Mouse (Mus musculus): ENCODE results near the gene Park7.
A peak's percentile ranks its signal among the peaks of the same experiment; 100 is the strongest.
"Not testable (repeated sequence)": the region's sequence is repeated elsewhere in the genome, so short reads cannot be mapped to it uniquely, and the experiment has no call there.

Gene Park7

DNA sequence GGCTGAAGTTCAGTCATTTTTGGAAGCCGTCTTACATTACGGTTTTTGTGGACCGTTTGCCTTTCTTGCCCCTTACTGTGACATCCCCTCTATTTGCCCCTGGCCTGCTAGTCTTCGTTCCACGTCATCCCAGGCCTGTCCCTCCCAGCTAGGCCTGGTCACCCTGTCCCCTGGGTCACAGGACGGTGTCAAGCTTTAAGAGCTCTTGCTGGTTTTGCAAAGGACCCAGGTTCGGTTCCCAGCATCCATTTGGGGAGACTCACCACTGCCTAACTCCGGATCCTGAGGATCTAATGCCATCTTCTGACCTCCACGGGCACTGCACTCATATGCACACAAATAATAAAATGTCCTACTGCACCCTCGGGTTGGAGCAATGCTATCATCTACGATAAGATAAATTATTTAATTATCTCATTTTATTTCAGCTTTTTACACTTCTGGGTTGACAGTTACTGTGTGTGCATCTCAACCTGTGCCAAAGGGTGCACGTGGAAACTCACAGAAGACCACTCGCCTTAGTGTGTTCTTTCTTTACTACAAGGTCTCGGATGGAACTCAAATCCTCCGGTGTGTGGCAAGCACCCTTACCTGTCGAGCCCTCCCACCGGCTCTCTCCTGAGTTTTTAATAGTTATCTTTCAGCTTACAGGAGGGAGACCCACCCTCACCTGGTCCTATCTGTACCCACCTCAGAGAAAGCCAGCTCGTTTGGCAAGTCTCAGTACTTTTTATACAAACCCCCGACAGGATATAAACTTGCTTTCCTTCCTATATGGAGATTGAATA is 3.9 kb downstream of the Park7 start:
- no peak for DNase-seq (ENCODE audit: low read depth)

DNA sequence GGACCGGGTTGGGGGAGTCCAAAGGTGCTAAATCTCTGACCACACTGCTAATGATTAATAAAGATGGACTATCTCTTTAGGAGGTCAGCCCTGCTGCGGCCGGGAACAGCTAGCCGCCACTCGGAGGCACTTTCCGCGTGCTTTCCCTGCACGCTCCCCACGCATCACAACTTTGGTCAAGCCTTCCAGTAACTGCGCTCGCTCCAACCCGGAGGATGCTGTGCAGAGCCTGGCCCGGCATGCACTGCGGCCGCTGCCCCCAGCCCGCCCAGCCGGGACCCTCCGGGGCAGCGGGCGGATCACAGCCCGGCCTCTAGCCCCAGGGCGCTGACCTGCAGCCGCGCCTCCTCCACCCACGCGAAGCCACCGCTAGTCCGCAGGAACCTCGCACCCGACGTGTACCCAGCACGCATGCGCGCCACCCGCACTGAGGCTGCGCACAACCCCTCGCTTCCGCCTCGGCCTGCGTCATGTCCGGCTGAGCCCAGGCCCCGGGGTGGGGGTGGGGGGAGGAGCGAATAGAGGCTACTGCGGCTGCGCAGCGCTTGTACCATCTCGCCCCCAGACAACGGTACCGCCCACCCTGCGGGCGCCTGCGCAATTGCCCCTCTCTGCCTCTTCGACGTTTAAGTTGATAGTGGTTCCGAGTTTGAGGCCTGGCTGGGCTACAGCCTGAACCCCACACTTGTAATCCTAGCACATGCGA is 4.6 kb downstream of the Park7 start:
- DNase-seq (ENCODE audit: low read depth) = peak; percentile 95

DNA sequence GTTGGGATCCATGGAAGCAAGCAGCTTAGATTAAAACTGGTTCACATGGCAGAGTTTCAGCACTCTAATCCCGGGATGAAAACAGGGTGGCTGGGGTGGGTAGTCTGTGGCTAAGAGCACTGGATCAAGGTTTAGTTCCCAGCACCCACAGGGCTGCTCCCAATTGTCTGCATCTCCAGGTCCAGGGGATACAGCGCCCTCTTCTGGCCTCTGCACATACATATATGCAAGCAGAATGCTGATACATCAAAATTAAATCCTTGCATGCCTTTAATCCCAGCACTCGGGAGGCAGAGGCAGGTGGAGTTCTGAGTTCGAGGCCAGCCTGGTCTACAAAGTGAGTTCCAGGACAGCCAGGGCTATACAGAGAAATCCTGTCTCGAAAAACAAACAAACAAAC is 5.7 kb downstream of the Park7 start:
- not testable (repeated sequence) for DNase-seq (ENCODE audit: low read depth)

DNA sequence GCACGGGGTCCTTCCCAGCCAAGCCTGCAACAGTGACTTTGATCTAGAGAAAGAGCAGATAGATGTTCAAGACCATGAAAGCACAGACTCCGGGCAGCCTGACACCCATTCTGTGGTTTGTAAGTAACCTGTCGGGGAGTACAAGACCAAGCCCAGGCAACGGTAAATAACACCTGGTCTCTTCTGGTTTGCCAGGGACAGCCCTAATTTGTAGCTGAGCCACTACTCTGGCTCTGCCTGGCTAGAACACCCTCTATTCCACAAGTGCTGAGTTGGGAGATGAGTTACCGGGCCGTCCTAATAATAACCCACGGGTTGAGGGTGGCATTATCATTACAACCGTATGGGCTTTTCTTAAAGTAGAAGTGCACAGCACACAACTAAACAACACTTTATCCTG is 7.1 kb downstream of the Park7 start:
- no peak for DNase-seq (ENCODE audit: low read depth)

DNA sequence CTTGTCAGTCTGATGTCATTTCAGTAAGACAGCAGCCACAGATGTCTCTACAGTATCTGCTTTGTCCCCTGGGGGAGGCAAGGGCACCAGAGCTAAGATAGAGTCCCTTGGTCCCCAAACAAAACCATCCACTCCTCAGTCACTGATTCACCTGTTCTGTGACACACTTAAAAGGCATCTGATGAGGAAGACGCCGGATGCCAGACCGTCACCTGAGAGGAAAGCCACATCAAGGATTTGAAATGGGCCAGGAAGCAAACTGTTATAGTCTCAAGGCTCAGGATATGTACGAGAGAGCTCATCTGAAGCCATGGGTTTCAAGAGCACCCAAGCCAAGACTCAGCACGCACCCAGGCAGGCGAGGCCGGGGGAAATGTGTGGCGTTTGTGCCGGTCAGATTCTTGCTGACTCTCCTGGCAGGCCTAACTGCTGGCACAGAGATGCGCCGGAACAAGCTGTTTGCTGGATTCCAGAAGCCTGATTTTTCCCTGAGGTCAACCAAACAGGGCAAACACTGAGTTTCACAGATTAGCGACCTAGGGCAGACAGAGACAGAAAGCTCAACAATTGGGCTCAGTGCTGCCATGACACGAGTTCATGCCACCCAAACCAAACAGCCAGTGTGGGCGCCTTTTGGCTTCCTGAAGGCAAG is 11.0 kb downstream of the Park7 start:
- no peak for DNase-seq (ENCODE audit: low read depth)

DNA sequence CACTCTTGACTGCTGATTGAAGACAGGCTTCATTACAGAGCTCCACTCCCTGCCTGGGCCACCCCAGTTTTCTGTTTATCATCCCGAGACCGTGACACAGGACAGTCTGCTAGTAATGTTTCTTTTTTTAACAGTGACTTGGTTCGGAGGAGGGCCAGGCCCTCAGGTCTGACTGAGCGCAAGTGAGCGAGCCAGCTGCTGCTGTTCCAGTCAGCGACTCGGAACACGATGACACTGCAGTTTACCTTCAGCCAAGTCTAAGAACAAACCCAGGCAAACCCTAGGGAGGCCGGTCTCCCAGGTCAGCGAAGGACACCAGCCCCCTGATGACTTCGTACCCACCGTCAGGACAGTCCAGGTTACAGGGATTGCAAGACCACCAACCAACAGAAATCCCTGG is 12.2 kb downstream of the Park7 start:
- DNase-seq (ENCODE audit: low read depth) = no peak

DNA sequence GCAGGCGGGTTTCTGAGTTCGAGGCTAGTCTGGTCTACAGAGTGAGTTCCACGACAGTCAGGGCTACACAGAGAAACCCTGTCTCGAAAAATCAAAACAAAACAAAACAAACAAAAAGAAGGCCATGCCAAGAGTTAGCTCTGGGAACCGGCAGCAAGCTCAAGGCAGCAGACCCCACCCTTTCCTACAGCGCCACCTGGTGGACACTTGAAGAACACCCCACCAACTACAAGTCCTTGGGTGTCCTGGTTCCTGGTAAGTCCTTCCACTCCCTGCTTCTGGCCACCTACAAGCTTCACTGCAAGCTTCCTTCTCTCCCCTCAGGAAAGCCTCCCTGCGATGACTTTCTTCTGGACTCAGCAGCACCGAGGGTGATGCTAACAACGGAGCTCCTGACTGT is 12.6 kb downstream of the Park7 start:
- peak; percentile 71 for DNase-seq (ENCODE audit: low read depth)

DNA sequence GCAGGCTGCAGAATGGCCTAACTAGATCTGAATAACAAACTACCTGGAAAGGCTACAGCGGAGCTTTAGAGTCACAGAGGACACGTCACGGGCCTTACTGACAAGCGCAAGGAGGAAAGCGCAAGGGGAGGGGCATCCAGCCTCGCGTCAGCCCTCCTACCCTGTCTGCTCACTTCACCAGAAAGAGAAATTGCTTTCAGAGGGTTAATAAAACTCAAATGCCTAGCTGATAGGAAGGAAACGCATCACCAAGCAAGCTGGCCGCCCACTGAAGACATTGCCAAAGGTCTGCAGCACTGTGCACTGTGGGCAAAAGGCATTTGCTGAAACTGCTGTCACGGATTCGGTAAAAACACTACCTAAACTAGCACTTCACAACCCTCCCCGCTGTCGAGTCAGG is 13.8 kb downstream of the Park7 start:
- no peak for DNase-seq (ENCODE audit: low read depth)

DNA sequence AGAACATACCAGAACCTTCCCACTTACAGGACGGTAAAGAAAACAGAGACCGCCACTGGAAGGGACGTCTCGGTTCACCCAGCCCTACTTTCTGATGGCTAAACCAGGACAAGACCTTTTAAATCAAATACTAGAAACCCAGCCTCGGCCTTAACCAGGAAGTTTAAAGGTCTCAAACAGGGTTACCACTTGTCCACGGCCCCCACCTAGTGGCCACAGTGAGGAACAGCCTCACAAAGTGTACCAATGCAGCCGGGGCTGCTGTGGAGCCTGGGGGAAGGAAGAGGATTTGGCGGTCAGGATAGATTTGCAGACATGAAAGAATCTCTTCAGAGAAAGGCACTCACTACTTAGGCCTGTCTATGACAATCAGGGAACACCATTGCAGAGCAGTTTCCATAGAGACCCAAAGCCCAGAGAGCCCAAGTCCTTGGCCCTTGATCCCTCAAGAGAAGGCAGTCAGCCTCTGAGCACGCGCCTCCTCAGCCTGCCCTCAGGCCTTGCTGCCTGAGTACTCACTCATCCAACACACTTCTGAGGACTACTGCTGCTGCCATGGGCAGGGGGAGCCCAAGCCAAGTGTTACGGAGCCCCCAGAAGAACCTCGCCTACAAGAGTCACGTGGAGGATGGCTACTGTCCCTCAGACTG is 15.4 kb downstream of the Park7 start:
- peak; percentile 79 for DNase-seq (ENCODE audit: low read depth)

DNA sequence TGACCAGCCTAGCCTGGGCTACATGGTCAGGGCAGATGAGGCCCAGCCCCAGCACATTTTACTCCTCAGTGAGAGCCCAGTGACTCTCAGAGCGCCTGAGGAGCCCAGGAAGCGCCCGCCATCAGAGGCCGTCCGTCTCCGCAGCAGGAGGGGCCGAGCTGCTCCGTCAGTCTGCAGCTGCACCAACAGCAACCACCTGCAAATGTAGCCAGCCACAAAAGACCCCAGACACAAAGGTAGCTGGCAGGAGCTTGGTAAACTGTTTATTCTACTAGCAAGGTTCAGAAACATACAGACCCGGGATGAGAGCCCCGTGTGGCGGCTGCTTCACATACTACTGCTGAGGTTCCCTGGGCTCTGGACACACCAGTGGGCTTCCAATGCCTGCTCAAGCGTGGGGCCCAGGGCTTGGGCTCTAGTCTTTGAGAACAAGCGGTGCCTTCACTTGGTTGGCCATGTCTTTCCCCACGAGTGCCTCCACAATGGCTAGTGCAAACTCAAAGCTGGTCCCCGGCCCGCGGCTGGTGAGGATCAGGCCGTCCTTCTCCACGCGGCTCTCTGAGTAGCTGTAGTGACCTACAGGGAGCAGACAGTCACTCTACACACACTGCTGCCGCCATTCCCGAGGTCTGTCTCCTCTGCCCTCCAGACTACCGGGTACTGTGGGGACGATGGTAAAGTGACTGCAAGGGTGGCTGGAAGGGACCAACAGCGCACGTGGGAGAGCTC is 17.2 kb downstream of the Park7 start:
- DNase-seq (ENCODE audit: low read depth) = no peak

DNA sequence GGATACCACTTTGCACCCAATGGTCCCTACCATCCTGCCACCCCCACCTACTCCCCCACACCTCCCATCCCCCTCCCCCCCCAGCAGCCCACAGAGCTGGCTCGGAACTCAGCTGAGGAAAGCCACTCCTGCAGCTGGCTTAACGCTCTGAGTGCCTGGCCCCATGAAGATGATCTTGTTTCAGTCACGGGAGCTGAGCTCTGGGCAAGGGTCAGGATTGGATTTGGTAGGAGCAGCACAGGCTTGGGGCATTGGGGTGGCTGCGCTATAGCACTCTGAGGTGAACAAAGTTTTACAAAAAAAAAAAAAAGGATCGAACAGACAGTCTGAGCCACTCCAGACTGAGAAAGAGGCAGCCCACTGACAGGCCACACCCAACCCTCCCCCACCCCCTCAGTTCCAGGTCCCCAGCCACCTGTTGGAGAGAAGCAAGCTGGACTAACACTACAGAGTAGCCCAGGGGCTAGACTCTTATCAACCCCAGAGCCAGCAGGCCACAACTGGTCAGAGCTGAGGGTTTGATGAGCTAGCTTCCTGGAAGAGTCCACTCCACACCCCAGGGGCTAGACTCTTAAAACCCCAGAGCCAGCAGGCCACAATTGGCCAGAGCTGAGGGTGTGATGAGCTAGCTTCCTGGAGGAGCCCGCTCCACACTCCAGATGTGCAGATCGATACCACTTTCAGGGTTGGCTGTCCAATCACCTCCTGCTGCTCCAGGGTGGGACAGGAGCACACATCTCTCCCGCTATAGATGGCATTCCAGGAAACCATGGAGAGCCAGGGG is 19.3 kb downstream of the Park7 start:
- DNase-seq (ENCODE audit: low read depth) = no peak

DNA sequence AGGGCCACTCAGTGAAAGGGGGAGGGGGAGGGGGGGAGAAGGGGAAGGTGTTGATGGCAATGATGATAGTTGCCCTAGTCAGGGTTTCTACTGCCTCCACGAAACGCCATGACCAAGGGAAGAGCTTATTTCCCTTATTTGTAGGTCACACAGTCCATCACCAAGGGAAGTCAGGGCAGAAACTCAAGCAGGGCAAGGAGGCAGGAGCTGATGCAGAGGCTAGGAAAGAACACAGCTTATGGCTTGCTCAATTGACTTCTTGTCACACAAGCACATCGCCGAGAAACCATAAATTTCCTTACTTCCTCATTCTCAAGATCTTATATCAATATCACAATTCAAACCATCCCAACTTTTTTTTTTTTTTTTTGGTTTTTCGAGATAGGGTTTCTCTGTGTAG is 22.9 kb downstream of the Park7 start:
- DNase-seq (ENCODE audit: low read depth) = no peak

DNA sequence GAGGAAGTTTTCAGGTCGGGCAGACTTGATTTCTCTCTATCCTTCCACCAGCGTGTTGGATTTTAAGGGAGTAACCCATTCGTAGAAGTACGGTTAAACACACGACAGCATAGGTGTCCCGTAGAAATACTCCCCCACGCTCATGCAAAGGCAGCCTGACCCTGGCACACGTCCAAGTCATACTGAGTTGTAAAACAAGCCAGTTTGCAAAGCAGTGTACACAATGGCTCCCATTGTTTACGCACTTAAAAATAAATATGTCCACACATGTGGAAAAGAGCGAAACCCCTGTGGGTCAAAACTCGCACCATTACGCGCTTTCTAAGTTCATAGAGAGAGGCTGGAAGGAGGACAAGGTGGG is 24.3 kb downstream of the Park7 start:
- DNase-seq (ENCODE audit: low read depth) = no peak

DNA sequence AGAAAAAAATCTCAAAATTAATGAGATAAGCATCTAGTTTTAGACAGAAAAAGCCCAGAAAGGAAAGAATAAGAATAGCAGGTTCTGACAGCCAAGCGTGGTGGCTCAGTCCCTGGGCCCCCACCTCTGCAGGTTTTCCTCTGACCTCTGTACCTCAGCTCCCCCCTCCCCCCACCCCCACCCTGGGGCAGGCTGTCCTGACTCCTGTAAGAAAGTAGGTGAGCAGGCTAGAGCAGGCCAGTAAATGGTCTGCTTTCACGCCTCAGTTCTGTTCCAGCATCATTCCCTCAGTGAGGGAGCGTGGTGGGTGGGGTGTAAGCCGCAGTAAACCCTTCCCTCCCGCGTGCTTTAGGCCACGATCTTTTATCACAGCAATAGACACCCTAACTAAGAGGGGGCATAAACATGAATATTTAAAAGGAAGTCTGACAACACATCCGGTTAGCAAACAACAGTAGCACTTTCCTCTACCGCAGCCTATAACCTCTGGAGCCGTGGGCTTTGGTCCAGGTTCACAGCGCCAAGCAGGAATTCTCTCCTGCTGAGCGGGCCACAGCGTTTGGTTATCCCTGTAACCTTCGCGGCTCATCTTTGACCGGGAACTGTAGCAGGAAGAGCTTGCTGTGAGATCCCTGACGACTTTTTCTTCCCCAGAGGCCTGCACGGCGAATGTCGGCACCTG is 24.8 kb downstream of the Park7 start:
- DNase-seq (ENCODE audit: low read depth) = no peak

DNA sequence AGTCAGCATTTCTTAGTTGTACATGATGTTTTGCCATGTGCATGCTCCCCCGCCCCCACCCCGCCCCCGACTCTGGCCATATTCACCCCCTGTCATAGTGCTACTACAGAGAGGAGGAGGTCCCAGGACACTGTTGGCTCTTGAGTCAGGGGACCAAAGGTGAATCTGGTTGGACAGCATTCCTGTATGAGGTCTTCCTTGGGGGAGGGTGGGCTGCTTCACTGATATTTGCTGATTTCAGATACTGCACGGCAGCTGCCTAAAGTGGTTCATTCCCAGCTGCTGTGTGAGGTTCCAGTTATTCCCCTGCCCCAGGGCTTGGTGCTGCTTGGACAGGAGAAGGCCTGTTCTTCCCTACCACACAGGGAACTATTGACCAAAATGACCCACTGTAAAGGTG is 25.7 kb downstream of the Park7 start:
- no peak for DNase-seq (ENCODE audit: low read depth)

DNA sequence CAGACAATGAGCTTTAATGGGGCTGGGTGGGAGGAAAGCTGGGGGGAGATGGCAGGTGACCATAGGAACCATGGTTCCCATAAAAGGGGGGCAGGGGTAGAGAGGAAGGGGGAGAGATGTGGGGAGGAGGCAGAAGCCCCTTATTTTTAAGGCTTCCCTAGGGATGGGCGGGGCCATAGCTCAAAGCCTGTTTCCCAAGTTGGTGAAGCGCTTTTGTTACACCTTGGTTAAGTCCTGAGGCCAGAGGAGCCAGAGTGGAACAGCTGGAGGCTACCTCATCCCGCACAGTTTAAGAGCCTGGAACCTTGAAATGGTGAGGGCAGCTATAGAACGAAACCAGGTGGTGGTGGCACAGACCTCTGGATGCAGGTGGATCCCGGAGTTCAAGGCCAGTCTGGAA is 26.3 kb downstream of the Park7 start:
- DNase-seq (ENCODE audit: low read depth) = no peak

DNA sequence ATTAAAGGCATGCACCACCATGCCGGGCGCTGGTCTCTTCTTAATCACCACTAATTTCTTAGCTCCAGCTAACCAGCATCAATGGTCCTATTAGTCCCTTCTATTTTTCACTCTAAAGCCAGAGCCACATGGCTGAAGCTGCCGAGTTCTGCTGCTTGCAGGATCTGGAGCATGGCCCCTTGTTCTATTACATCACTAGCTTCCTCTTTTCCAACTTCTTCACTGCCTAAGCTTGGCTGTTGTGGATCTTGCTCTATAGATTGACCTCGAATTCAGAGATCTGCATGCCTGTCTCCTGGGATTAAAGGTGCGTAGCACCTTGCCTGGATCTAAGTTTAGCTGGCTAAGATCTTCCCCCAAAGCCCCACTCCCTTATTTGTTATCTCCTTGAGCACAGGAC is 31.6 kb downstream of the Park7 start:
- DNase-seq (ENCODE audit: low read depth) = no peak

DNA sequence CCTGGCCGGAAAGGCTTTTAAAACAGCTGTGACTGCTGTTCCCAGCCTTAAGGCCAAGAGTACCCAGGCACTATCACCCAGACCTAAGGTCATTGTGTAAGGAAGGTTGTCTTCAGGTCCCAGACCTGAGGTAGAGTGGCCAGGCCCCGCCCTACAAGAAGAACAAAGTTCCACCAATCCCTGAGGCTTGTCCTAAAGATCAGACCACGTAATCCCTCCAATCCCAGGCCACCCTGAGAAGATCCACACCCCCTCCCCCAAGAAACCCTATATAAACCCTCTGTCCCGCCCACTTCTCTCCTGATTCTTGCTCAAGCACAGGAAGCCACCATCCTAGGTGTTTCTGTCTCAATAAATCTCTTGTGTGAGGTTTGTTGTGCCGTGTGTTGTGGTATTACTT is 33.9 kb downstream of the Park7 start:
- no peak for DNase-seq (ENCODE audit: low read depth)

DNA sequence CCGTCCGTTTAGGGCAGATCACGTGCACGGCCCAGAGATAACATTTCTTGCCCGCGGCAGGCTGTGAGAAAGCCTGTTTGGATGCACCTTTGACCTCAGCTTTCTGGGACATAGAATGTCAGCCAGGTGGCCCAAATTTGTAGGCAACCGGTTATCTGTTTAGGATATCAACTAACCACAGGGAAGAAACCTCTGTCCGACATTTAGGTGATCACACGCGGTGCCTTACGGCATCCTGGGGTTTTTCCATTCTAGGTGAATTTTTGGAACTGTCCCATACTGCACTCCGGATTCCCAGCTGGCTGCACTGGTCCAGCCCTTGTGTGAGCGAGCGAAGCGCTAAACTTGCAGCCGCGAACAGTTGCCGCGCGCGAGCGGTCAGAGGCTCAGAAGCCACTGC is 34.6 kb downstream of the Park7 start:
- no peak for DNase-seq (ENCODE audit: low read depth)

DNA sequence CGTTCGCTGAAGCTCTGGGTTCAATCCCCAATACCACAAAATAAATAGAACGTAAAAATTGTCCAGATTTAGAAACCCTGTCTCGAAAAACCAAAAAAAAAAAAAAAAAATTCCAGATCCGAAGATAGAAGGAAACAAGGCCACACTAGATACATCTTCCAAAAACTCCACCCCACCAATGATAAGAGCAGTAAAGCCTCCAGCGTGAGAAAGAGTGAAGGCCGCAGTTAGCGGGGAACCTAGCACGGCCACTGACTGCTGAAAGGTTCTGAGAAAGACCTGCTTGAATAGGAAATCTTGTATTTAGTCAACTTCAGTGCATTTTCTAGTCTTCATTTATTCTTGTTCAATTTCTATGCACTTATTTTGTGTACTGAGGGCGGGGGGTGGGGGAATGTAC is 38.8 kb downstream of the Park7 start:
- no peak for DNase-seq (ENCODE audit: low read depth)

DNA sequence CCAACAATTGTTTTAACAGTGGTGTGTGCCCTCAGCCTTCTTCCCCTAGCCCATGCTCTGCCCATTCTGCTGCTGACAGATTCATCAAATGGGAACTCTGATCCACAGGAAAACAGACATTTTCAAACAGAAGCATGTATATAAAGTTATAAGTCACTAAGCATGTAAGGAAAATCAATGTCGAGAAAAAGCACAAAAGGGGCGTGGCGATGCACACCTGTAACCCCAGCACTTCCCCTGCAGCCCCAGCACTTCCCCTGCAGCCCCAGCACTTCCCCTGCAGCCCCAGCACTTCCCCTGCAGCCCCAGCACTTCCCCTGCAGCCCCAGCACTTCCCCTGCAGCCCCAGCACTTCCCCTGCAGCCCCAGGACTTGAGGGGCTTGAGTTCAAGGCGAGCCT is 39.8 kb downstream of the Park7 start:
- DNase-seq (ENCODE audit: low read depth) = not testable (repeated sequence)

Data from c-Kit-positive CD71-negative TER-119-negative erythroid progenitor cells, embryonic 14.5 days (primary cell).